ENCODE assay signal across 9 mouse cellular contexts in the genomic region with DNA sequence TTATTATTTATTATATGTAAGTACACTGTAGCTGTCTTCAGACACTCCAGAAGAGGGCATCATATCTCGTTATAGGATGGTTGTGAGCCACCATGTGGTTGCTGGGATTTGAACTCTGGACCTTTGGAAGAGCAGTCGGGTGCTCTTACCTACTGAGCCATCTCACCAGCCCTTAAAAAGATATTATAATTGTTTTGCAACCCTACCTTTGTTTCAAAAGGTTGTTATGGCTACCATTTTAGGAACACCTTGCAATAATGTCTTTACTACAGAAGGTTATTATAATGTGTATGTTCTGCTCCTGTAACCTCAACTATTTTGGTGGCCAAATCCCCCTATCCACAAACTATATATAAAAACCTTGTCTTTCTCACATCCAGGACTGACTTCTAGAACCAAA. TPM values are rescaled to one million over a fixed set of nuclear protein-coding genes. Genes with fewer than 3 reads are reported as not detected.
A peak's percentile ranks its signal among the peaks of the same experiment; 100 is the strongest.
DNase-seq lines count a peak whose midpoint lies in the region; ATAC-seq and TF ChIP-seq lines count a peak whose summit lies in the region.
"Not testable (repeated sequence)": the region's sequence is repeated elsewhere in the genome, so short reads cannot be mapped to it uniquely, and the experiment has no call there.
"Had no signal": no experiment of that assay in that cellular context is flagged by ENCODE, and none has a peak within 500 bp of the region (broad histone marks: within the 10 kb centered on the region; RNA-seq: fewer than 3 reads in every experiment).

No protein-coding gene starts in this region.

- TF ChIP-seq EP300 in liver, embryonic 14.5 days (IDR thresholded peaks at IDR 0.05; ENCODE audit: low read depth) = not testable (repeated sequence)

- 84% methylated on average over 2 of the region's 2 CpGs for WGBS in embryonic facial prominence, embryonic 14.5 days
- WGBS in heart, embryonic 10.5 days = 87% methylated on average over 2 of the region's 2 CpGs
- 95% methylated on average over 2 of the region's 2 CpGs for WGBS in hindbrain, embryonic 14.5 days
- WGBS in kidney, postnatal 0 days = 88% methylated on average over 2 of the region's 2 CpGs
- WGBS in liver, embryonic 14.5 days (ENCODE audit: insufficient replicate concordance) = 76% methylated on average over 2 of the region's 2 CpGs
- WGBS in midbrain, embryonic 10.5 days = 94% methylated on average over 2 of the region's 2 CpGs
- 92% methylated on average over 2 of the region's 2 CpGs for WGBS in stomach, embryonic 14.5 days

- not testable (repeated sequence) for H3K9me3 ChIP-seq in E14TG2a.4 (ENCODE audit: low read length); embryonic facial prominence, embryonic 14.5 days (ENCODE audit: control insufficient read depth, low read length); heart, embryonic 10.5 days; hindbrain, embryonic 14.5 days (ENCODE audit: control insufficient read depth, low read length); kidney, postnatal 0 days (replicated peaks; ENCODE audit: low read length); liver, embryonic 14.5 days (ENCODE audit: control insufficient read depth, low read length); midbrain, embryonic 10.5 days (replicated peaks); stomach, embryonic 14.5 days (ENCODE audit: control insufficient read depth, low read depth, low read length)

- H3K4me2 ChIP-seq in embryonic facial prominence, embryonic 14.5 days (ENCODE audit: low read depth, low read length) = peak overlapping the region; percentile 86
- peak overlapping the region; percentile 93 for H3K4me2 ChIP-seq in hindbrain, embryonic 14.5 days (replicated peaks)
- H3K4me2 ChIP-seq in kidney, postnatal 0 days (ENCODE audit: low read length) = peak overlapping the region; percentile 73
- H3K4me2 ChIP-seq in liver, embryonic 14.5 days (ENCODE audit: low read depth) = peak overlapping the region; percentile 98
- H3K4me2 ChIP-seq in stomach, embryonic 14.5 days (replicated peaks; ENCODE audit: low read depth, low read length) = peak overlapping the region; percentile 80; the same call in 1 of the 2 replicates

- H3K27ac ChIP-seq in embryonic facial prominence, embryonic 14.5 days (replicated peaks; ENCODE audit: low read depth, low read length); hindbrain, embryonic 14.5 days; kidney, postnatal 0 days; liver, embryonic 14.5 days; midbrain, embryonic 10.5 days (replicated peaks); stomach, embryonic 14.5 days (ENCODE audit: low read length): not testable (repeated sequence)
- peak overlapping the region; percentile 96; the same call in 1 of the 2 replicates for H3K27ac ChIP-seq in heart, embryonic 10.5 days

- not testable (repeated sequence) for TF ChIP-seq CTCF in E14TG2a.4 (conservative IDR thresholded peaks at IDR 0.05; ENCODE audit: low read length); kidney, postnatal 0 days (IDR thresholded peaks at IDR 0.05; ENCODE audit: low read depth); liver, embryonic 14.5 days (IDR thresholded peaks at IDR 0.05; ENCODE audit: low read depth)

- DNase-seq in embryonic facial prominence, embryonic 14.5 days (ENCODE audit: low spot score); heart, embryonic 10.5 days (ENCODE audit: low spot score); hindbrain, embryonic 14.5 days (ENCODE audit: low spot score); kidney, postnatal 0 days (ENCODE audit: low spot score); liver, embryonic 14.5 days (ENCODE audit: low read depth in 3 of 3, low spot score in 3 of 3); midbrain, embryonic 10.5 days (ENCODE audit: low spot score): not testable (repeated sequence)

- peak overlapping the region; percentile 89 for H3K4me3 ChIP-seq in E14TG2a.4 (replicated peaks; ENCODE audit: low read length)
- H3K4me3 ChIP-seq in embryonic facial prominence, embryonic 14.5 days (ENCODE audit: low read depth, low read length); hindbrain, embryonic 14.5 days (replicated peaks; ENCODE audit: low read length); kidney, postnatal 0 days (replicated peaks; ENCODE audit: low read depth, low read length); stomach, embryonic 14.5 days (ENCODE audit: low read depth, low read length): not testable (repeated sequence)
- peak overlapping the region; percentile 77; the same call in 1 of the 2 replicates for H3K4me3 ChIP-seq in heart, embryonic 10.5 days
- H3K4me3 ChIP-seq in liver, embryonic 14.5 days (ENCODE audit: insufficient read depth in 1 of 2, low read depth in 2 of 2, low read length in 2 of 2) = peak overlapping the region in 1 of 2 experiments; percentile 74; a peak in 2 of 4 replicates
- H3K4me3 ChIP-seq in midbrain, embryonic 10.5 days = peak overlapping the region; percentile 75

- peaks cover 46% of the 10 kb centered on the region for H3K36me3 ChIP-seq in E14TG2a.4 (ENCODE audit: insufficient read depth, low read length)
- peaks cover 18% of the 10 kb centered on the region; the same call in 1 of the 2 replicates for H3K36me3 ChIP-seq in embryonic facial prominence, embryonic 14.5 days (ENCODE audit: control insufficient read depth, insufficient read depth, low read length)
- peaks cover 13% of the 10 kb centered on the region for H3K36me3 ChIP-seq in heart, embryonic 10.5 days
- not testable (repeated sequence) for H3K36me3 ChIP-seq in hindbrain, embryonic 14.5 days (replicated peaks; ENCODE audit: control insufficient read depth, insufficient read depth); kidney, postnatal 0 days (ENCODE audit: insufficient read depth, low read length); liver, embryonic 14.5 days (replicated peaks; ENCODE audit: control insufficient read depth, insufficient read depth, low read depth); stomach, embryonic 14.5 days (ENCODE audit: control insufficient read depth, insufficient read depth, low read length)
- H3K36me3 ChIP-seq in midbrain, embryonic 10.5 days = peaks cover 20% of the 10 kb centered on the region

- peak overlapping the region; percentile 87 for H3K9ac ChIP-seq in embryonic facial prominence, embryonic 14.5 days (ENCODE audit: low read depth, low read length)
- not testable (repeated sequence) for H3K9ac ChIP-seq in hindbrain, embryonic 14.5 days; kidney, postnatal 0 days (ENCODE audit: low read depth, low read length); stomach, embryonic 14.5 days (replicated peaks; ENCODE audit: low read depth, low read length)
- H3K9ac ChIP-seq in liver, embryonic 14.5 days (replicated peaks) = peak overlapping the region; percentile 82

- H3K4me1 ChIP-seq in E14TG2a.4 (replicated peaks; ENCODE audit: low read depth, low read length) = peaks cover 59% of the 10 kb centered on the region
- H3K4me1 ChIP-seq in embryonic facial prominence, embryonic 14.5 days (ENCODE audit: control insufficient read depth, insufficient read depth, low read length) = peaks cover 11% of the 10 kb centered on the region
- H3K4me1 ChIP-seq in heart, embryonic 10.5 days = peaks cover 30% of the 10 kb centered on the region
- H3K4me1 ChIP-seq in hindbrain, embryonic 14.5 days (replicated peaks; ENCODE audit: control insufficient read depth, insufficient read depth, low read length) = peaks cover 12% of the 10 kb centered on the region
- H3K4me1 ChIP-seq in kidney, postnatal 0 days (replicated peaks; ENCODE audit: insufficient read depth, low read length) = not testable (repeated sequence)
- peaks cover 10 to 11% of the 10 kb centered on the region in 2 experiments; a peak in 3 of 4 replicates for H3K4me1 ChIP-seq in liver, embryonic 14.5 days (replicated peaks; ENCODE audit: control insufficient read depth in 2 of 2, insufficient read depth in 2 of 2, low read length in 1 of 2)
- H3K4me1 ChIP-seq in midbrain, embryonic 10.5 days = peaks cover 41% of the 10 kb centered on the region
- peaks cover 26% of the 10 kb centered on the region; the same call in 1 of the 2 replicates for H3K4me1 ChIP-seq in stomach, embryonic 14.5 days (ENCODE audit: control insufficient read depth, insufficient read depth, low read length)

- ATAC-seq in embryonic facial prominence, embryonic 14.5 days (ENCODE audit: low read depth); hindbrain, embryonic 14.5 days (ENCODE audit: low FRiP score); kidney, postnatal 0 days (replicated peaks; ENCODE audit: low FRiP score, low read depth); liver, embryonic 14.5 days (ENCODE audit: insufficient read depth); stomach, embryonic 14.5 days (ENCODE audit: insufficient number of reproducible peaks, insufficient read depth, low FRiP score, low read depth): not testable (repeated sequence)

- not testable (repeated sequence) for H3K27me3 ChIP-seq in E14TG2a.4 (ENCODE audit: insufficient read depth, low read length); embryonic facial prominence, embryonic 14.5 days (replicated peaks; ENCODE audit: control insufficient read depth, insufficient read depth, low read length); heart, embryonic 10.5 days (ENCODE audit: insufficient read depth, poor library complexity, severe bottlenecking); hindbrain, embryonic 14.5 days (ENCODE audit: control insufficient read depth, insufficient read depth, low read length); kidney, postnatal 0 days (ENCODE audit: insufficient read depth, low read length); liver, embryonic 14.5 days (ENCODE audit: control insufficient read depth, insufficient read depth, low read length); midbrain, embryonic 10.5 days (ENCODE audit: low read depth, poor library complexity, severe bottlenecking); stomach, embryonic 14.5 days (ENCODE audit: control insufficient read depth, insufficient read depth, low read length)

RNA-seq across cellular contexts. Expression of a gene that starts 1.1 kb away (rescaled TPM):
- polyA plus RNA-seq in embryonic facial prominence, embryonic 14.5 days (2014; fragmentation: Nextera tagmentation; extraction: Ambion mirVana) = 80.3 and 88.8 TPM in 2 replicates
- 97.8 and 102 TPM in 2 replicates for polyA plus RNA-seq in heart, embryonic 10.5 days (2016; fragmentation: Nextera tagmentation; extraction: Ambion mirVana)
- 91.0 and 93.5 TPM in 2 replicates for polyA plus RNA-seq in hindbrain, embryonic 14.5 days (2014; fragmentation: Nextera tagmentation; extraction: Ambion mirVana)
- 81.3 and 88.6 TPM in 2 replicates for polyA plus RNA-seq in kidney, postnatal 0 days (2015; fragmentation: Nextera tagmentation; extraction: Ambion mirVana)
- polyA plus RNA-seq in liver, embryonic 14.5 days (2012; rRNA removed) = 38.3 and 43.3 TPM in 2 replicates
- 44.3 and 45.8 TPM in 2 replicates for polyA plus RNA-seq in liver, embryonic 14.5 days (2014; fragmentation: Nextera tagmentation; extraction: Ambion mirVana)
- polyA plus RNA-seq in midbrain, embryonic 10.5 days (2016; fragmentation: Nextera tagmentation; extraction: Ambion mirVana) = 108 and 111 TPM in 2 replicates
- 103 and 114 TPM in 2 replicates for polyA plus RNA-seq in stomach, embryonic 14.5 days (2014; fragmentation: Nextera tagmentation; extraction: Ambion mirVana)

RNA-seq across cellular contexts. Expression of a gene that starts 1.3 kb away (rescaled TPM):
- 36.8 and 39.4 TPM in 2 replicates for polyA plus RNA-seq in embryonic facial prominence, embryonic 14.5 days (2014; fragmentation: Nextera tagmentation; extraction: Ambion mirVana)
- polyA plus RNA-seq in heart, embryonic 10.5 days (2016; fragmentation: Nextera tagmentation; extraction: Ambion mirVana) = 45.2 and 45.7 TPM in 2 replicates
- polyA plus RNA-seq in hindbrain, embryonic 14.5 days (2014; fragmentation: Nextera tagmentation; extraction: Ambion mirVana) = 16.0 and 21.3 TPM in 2 replicates
- 55.4 and 62.7 TPM in 2 replicates for polyA plus RNA-seq in kidney, postnatal 0 days (2015; fragmentation: Nextera tagmentation; extraction: Ambion mirVana)
- 17.9 and 19.8 TPM in 2 replicates for polyA plus RNA-seq in liver, embryonic 14.5 days (2012; rRNA removed)
- 20.9 and 23.1 TPM in 2 replicates for polyA plus RNA-seq in liver, embryonic 14.5 days (2014; fragmentation: Nextera tagmentation; extraction: Ambion mirVana)
- polyA plus RNA-seq in midbrain, embryonic 10.5 days (2016; fragmentation: Nextera tagmentation; extraction: Ambion mirVana) = 45.7 and 51.2 TPM in 2 replicates
- polyA plus RNA-seq in stomach, embryonic 14.5 days (2014; fragmentation: Nextera tagmentation; extraction: Ambion mirVana) = 43.4 and 54.1 TPM in 2 replicates

RNA-seq across cellular contexts. Expression of a gene that starts 10.7 kb away (rescaled TPM):
- 0.87 and 1.3 TPM in 2 replicates for polyA plus RNA-seq in embryonic facial prominence, embryonic 14.5 days (2014; fragmentation: Nextera tagmentation; extraction: Ambion mirVana)
- polyA plus RNA-seq in heart, embryonic 10.5 days (2016; fragmentation: Nextera tagmentation; extraction: Ambion mirVana) = 0.76 and 1.4 TPM in 2 replicates
- 0.47 and 0.48 TPM in 2 replicates for polyA plus RNA-seq in hindbrain, embryonic 14.5 days (2014; fragmentation: Nextera tagmentation; extraction: Ambion mirVana)
- 0.17 TPM in 2 replicates for polyA plus RNA-seq in kidney, postnatal 0 days (2015; fragmentation: Nextera tagmentation; extraction: Ambion mirVana)
- 0.01 TPM in 2 replicates for polyA plus RNA-seq in liver, embryonic 14.5 days (2012; rRNA removed)
- not detected in 2 replicates for polyA plus RNA-seq in liver, embryonic 14.5 days (2014; fragmentation: Nextera tagmentation; extraction: Ambion mirVana)
- 0.25 and 0.52 TPM in 2 replicates for polyA plus RNA-seq in midbrain, embryonic 10.5 days (2016; fragmentation: Nextera tagmentation; extraction: Ambion mirVana)
- polyA plus RNA-seq in stomach, embryonic 14.5 days (2014; fragmentation: Nextera tagmentation; extraction: Ambion mirVana) = 0.20 TPM in 1 of 2 replicates, not detected in the other

RNA-seq across cellular contexts. Expression of a gene that starts 16.8 kb away (rescaled TPM):
- polyA plus RNA-seq in embryonic facial prominence, embryonic 14.5 days (2014; fragmentation: Nextera tagmentation; extraction: Ambion mirVana) = 2.3 TPM in 2 replicates
- 2.5 and 3.1 TPM in 2 replicates for polyA plus RNA-seq in heart, embryonic 10.5 days (2016; fragmentation: Nextera tagmentation; extraction: Ambion mirVana)
- polyA plus RNA-seq in hindbrain, embryonic 14.5 days (2014; fragmentation: Nextera tagmentation; extraction: Ambion mirVana) = 1.7 and 1.8 TPM in 2 replicates
- polyA plus RNA-seq in kidney, postnatal 0 days (2015; fragmentation: Nextera tagmentation; extraction: Ambion mirVana) = 2.2 and 2.4 TPM in 2 replicates
- polyA plus RNA-seq in liver, embryonic 14.5 days (2012; rRNA removed) = 12.1 and 13.4 TPM in 2 replicates
- polyA plus RNA-seq in liver, embryonic 14.5 days (2014; fragmentation: Nextera tagmentation; extraction: Ambion mirVana) = 3.9 and 5.5 TPM in 2 replicates
- 1.1 and 1.4 TPM in 2 replicates for polyA plus RNA-seq in midbrain, embryonic 10.5 days (2016; fragmentation: Nextera tagmentation; extraction: Ambion mirVana)
- 2.1 and 2.9 TPM in 2 replicates for polyA plus RNA-seq in stomach, embryonic 14.5 days (2014; fragmentation: Nextera tagmentation; extraction: Ambion mirVana)

RNA-seq across cellular contexts. Expression of a gene that starts 17.0 kb away (rescaled TPM):
- polyA plus RNA-seq in embryonic facial prominence, embryonic 14.5 days (2014; fragmentation: Nextera tagmentation; extraction: Ambion mirVana) = 0.47 and 0.61 TPM in 2 replicates
- 0.36 and 0.58 TPM in 2 replicates for polyA plus RNA-seq in heart, embryonic 10.5 days (2016; fragmentation: Nextera tagmentation; extraction: Ambion mirVana)
- polyA plus RNA-seq in hindbrain, embryonic 14.5 days (2014; fragmentation: Nextera tagmentation; extraction: Ambion mirVana) = 0.22 TPM in 1 of 2 replicates, not detected in the other
- 0.83 and 1.3 TPM in 2 replicates for polyA plus RNA-seq in kidney, postnatal 0 days (2015; fragmentation: Nextera tagmentation; extraction: Ambion mirVana)
- 0.03 TPM in 1 of 2 replicates, not detected in the other for polyA plus RNA-seq in liver, embryonic 14.5 days (2012; rRNA removed)
- polyA plus RNA-seq in liver, embryonic 14.5 days (2014; fragmentation: Nextera tagmentation; extraction: Ambion mirVana) = 0.15 and 0.63 TPM in 2 replicates
- polyA plus RNA-seq in midbrain, embryonic 10.5 days (2016; fragmentation: Nextera tagmentation; extraction: Ambion mirVana) = 0.11 and 0.19 TPM in 2 replicates
- polyA plus RNA-seq in stomach, embryonic 14.5 days (2014; fragmentation: Nextera tagmentation; extraction: Ambion mirVana) = 0.65 and 0.83 TPM in 2 replicates
- polyA plus RNA-seq: Patski had no signal
